Mouse (Mus musculus): Measurements from ENCODE around the gene Mast4. TPM values are rescaled to one million over a fixed set of nuclear protein-coding genes. Genes with fewer than 3 reads are reported as not detected.
"Not testable (repeated sequence)": the region's sequence is repeated elsewhere in the genome, so short reads cannot be mapped to it uniquely, and the experiment has no call there.

The Mast4 gene
- total RNA-seq (2021), result 10 to 100 TPM; 43.1 to 43.4 TPM

DNA sequence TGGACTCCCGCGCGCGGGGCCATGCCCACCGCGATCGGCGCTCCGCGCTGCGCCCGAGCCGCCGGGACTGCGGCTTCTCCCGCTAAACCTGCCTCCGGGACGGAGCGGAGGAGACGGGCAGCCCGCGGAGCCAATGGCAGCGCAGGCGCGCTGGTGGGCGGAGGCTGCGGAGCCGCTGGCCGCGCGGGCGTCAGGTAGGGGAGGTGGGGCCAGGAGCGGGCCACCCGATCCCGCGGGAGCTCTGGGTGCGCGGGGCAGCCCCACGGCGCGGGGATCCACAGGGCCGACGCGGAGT lies at the start of gene Mast4:
Mast4 (minus strand) TSS at position 106 of the 295 bp plus-strand sequence.
- intact Hi-C loops (cut with DNase I), result no loop called here
- peak; percentile 82 for DNase-seq

DNA sequence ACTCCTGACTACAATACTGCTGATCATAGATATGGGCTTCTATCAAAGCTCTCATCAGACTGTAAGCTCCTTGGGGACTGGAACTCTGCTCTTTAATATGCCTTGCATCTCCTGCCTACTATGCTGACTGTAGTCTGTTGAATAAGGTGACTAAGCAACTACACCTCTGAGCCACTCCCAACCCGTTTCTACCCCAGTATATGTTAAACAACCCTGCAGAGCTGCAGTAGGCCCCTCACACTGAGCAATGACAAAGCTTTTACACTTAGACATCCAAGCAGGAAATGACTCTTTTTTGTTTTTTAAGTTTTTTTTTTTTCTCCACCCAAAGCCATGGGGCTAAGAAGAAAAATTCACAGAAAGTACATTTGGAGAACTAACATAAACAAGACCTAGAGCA lies 40.2 kb upstream of the Mast4 start:
- no peak for DNase-seq
- intact Hi-C loops (cut with DNase I), result no loop called here

DNA sequence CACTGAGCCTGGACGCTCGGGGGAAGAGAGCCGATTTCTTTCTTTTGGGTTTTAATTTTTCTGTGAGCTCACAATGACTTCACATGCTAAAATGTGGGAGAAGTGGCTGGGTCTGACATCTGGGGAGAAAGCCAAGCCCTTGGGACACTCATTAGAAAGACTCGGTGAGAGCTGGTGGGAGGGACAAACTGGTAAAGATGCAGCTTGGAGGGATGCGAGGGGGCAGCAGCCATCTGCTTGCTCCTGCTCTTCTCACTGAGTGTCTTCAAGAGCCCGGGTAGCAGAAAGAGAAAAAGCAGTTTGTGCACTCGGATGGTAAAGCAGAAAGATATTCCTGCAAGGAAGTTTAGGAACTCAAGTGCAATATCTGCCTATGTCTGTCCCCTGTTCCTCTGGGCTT lies 34.9 kb upstream of the Mast4 start:
- intact Hi-C loops (cut with DNase I), result no loop called here
- no peak for DNase-seq

DNA sequence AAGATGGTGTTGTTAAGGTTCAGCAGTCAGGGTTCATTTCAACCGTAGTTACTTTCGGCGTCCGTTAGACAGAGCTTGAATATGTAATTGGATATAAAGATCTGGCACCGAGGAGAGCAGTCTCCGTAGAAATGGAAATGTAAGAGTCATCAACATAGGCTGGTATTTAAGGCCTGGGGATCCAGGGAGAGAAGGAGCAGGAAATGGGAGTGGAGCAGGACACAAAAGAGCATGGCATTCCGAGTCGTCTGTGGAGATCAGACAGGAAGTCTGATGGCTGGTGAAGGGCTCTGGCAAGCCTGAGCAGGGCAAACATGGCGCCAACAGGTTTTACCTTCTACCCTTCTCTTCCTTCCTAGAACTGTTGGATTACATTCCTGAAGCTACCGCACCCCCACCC lies 28.9 kb upstream of the Mast4 start:
- intact Hi-C loops (cut with DNase I), result no loop called here

DNA sequence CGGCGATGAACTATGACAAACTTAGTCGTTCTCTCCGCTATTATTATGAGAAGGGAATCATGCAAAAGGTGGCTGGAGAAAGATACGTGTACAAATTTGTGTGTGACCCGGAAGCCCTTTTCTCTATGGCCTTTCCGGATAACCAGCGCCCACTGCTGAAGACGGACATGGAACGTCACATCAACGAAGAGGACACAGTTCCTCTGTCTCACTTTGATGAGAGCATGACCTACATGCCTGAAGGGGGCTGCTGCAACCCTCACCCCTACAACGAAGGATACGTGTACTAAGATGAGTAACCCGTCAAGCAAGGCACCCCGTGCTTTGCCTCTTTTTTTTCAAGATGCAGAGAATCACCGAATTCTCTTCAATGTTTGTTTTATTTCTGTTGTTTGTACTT lies 23.1 kb upstream of the Mast4 start:
- DNase-seq; intact Hi-C loops (cut with DNase I): not testable (repeated sequence)

More for the DNA sequence above, 28.9 kb upstream of the Mast4 start:
- DNase-seq, result no peak

DNA sequence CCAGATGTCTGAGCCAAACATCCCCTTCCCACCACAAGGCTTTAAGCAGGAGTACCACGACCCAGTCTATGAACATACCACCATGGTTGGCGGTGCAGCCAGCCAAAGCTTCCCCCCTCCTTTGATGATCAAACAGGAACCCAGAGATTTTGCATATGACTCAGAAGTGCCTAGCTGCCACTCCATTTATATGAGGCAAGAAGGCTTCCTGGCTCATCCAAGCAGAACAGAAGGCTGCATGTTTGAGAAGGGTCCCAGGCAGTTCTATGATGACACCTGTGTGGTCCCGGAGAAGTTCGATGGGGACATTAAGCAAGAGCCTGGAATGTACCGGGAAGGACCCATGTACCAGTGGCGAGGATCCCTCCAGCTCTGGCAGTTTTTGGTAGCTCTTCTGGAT lies 22.6 kb upstream of the Mast4 start:
- DNase-seq; intact Hi-C loops (cut with DNase I): not testable (repeated sequence)

DNA sequence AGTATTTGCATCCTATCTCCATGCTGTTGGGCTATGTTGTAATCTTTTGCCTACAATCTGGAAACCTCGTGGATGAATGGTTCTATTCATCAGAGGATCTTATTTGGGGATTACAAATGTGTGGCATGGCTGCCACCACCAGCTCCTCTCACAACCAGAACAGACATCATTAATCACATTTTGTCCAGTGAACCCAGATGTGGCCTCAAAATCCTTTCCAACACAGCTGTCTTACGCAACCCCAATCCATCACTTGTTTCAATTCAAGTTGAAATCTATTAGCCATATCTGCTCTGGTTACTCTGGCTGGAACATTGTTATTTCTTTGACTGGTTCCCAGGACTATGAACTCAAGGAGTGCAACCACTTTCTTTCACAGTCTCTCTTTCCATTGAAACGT lies 20.4 kb upstream of the Mast4 start:
- intact Hi-C loops (cut with DNase I), result no loop called here
- DNase-seq, result no peak

DNA sequence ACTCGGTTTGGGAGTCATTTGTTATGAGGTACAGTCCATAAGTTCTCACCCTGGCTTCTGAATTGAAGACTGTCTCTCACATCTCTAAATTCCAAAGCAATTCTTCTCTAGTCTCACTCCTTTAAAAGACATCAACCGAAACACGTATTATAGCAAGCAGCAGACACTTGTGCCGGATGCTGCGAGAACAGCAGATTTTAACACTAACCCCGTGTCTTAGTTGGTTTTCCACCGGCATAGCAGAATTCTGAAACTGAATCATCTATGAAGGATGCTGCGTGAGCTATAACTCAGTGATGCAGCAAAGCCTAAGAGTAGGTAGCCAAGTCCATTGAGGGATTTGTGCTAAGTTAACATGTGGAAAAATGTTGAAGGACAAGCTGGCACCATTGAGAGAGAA lies 10.5 kb upstream of the Mast4 start:
- intact Hi-C loops (cut with DNase I), result no loop called here
- DNase-seq, result no peak

DNA sequence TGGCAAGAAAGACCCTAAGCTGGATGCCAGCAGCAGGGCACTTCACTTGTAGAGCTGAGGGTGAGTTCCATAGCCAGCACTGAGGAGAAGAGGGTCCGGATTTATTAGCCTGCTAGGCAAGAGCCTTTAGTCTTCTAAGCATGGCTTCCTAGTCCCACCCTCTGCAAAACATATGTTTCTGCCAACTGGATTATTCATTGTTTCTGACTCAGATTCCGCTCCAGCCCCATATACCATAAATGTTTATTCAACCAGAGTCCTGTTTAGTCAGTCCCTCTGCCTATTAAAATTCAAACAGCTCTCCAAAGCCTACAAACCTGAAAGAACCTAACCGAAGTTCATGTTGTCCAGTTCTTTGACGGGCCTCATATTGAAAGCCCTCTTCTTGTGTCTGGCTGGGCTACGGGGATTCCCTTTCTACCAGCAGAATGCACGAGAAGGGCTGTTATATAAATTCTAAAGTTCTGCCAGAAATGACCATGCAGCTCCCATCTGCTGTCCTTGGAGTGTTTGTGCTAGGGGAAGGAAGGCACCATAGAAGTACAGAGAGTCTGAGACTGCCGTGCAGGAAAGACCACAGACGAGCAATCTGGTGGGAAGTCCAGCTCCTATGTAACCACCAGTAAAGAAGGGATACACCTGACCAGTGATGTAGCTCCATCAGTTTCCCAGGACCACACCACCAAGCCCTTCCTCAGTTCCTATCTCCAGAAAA lies 9.9 kb upstream of the Mast4 start:
- DNase-seq, result no peak
- intact Hi-C loops (cut with DNase I), result no loop called here

DNA sequence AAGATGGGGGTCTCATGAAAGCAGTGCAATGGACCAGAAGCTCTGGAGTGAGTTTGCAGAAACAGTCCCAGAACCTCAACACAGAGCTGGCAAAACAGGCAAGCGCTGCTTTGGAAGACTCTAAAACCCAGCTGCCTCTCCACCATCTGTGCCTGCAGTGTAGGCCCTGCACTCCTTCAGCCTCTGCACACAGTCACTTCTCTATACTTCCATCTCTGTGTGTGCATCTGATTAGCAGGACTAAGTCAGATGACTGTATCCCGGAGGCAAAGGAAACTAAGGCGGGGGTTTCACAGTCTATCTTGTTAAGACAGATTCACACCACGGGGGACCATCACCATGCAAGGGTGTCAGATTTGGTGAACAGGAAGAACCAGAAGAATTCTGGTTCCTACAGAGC lies 6.7 kb upstream of the Mast4 start:
- intact Hi-C loops (cut with DNase I), result no loop called here
- DNase-seq, result no peak

DNA sequence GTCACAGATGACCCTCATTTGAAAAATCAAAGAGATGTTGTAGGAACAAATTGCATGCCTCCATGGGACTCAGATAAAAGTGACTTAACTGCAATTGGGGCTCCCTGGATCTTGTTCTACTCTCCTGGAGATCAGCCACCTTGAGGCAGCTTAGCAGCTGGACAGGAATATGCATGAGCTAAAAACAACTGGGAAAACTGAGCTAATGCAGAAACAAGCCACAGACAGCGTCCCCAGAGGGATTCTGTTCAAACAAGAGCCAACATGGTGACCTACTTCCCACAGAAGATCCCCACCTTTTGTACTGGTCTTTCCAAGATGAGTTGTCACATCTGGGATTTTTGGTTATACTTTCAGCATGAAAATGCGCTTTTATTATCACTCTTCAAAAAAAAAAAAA lies 4.3 kb upstream of the Mast4 start:
- DNase-seq, result no peak
- intact Hi-C loops (cut with DNase I), result no loop called here

DNA sequence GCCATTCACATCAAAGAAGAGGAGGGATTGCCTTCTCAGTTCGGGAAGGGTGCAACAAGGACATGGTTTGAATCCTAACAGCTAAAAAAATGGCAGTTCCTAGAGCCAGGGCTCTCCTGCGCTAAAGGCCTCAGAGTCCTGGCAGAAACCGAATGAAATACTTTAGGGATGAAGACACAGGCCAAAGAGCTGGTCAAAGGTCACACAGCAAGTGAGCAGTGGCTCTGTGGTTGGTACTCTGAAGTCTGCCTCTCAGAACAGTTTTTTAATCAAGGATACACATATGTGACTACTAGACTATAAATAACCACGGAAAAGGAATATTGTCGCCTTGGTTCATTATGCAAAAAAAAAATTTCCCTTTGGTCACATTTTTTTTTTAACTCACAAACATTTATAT lies 1.9 kb upstream of the Mast4 start:
- intact Hi-C loops (cut with DNase I), result no loop called here
- DNase-seq, result no peak

DNA sequence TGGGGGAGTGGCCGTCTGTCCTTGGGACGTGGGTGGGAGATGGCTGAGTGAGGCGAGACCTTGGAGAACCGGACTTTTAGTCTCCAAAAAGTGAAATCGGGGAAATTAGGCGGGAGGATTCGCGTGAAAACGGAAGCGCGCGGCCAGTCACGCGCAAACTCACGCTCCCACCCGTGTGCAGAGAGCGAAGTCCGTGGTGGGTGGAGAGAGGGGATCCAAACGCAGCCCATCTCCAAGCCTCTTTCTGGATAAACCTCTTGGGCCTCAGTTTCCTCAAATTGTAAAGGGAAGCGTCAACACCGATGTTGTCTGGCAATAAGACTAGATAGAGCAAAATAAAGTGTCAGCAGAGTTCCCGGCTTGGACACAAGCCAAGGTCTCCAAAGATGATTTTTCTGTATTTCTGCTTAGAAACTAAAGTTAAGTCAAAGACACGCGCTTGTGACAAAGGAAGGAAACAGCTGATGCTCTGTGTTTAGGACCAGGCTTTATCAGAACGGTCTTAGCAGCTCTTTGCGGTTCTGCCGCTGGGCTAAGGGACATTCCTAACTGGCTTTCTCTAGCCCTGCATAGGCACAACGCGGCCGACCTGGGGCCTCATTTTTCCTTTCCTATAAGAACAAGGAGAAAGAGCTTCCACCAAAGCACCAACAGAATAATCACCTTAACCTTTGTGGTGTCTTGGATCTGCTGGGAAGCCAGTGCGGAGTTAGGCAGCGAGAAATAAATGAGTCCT lies 594 bp upstream of the Mast4 start:
- intact Hi-C loops (cut with DNase I), result no loop called here
- no peak for DNase-seq

DNA sequence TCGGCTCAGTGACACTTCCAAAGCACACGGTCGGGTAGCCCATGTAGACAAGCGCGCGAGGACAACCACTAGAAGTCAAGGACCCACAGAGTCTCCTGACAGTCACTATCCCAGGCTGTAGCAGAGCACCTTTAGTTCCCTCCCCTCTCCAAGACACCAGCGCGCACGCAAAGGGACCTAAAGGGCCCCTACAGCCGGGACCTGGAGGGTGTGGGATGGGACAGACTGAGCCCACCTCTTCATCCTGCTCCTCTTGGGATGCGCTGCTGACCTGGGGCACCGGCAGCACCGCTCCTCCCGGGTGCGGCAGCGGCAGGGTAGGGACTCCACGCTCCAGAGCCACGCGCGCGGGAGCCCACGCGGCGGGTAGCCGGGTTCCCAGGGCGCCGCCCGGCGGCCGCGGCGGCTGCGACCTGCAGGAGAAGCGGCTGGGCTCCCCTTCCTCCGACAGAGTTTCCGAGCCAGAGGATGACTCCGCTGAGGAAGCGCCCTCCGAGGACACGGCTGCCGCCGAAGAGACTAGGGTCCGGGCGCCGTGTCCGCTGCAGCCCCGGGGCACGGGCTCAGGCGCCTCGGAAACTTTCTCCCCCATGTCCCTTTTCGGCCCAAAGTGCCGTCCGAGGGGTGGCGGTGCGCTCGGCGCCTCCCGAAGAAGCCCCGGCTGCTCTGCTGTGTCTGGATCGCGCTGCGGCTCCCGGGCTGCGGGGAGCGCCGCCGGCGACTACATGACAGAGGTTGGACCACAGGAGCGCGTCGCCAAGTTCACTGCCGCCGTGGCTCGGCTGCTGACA lies 501 bp downstream of the Mast4 start:
- DNase-seq, result peak; percentile 10
- intact Hi-C loops (cut with DNase I), result no loop called here

DNA sequence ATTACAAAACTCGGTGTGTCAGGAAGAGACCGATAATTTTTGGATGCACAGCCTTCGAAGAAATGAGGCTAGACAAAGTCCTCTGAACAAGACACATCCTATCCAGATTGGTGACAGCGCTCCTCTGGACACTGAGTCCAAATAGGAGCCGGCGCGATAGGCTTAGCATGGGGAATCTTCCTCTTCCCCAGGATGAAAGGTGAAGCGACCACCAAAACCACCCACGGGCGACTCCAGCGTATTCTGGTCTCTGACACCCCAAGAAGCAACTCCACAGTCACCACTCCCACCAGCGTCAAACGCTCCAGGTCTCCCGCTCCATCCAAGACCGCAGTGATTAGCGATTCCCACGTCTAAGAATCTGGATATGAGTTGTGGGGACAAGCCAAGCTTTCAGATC lies 1.1 kb downstream of the Mast4 start:
- no peak for DNase-seq
- intact Hi-C loops (cut with DNase I), result no loop called here

DNA sequence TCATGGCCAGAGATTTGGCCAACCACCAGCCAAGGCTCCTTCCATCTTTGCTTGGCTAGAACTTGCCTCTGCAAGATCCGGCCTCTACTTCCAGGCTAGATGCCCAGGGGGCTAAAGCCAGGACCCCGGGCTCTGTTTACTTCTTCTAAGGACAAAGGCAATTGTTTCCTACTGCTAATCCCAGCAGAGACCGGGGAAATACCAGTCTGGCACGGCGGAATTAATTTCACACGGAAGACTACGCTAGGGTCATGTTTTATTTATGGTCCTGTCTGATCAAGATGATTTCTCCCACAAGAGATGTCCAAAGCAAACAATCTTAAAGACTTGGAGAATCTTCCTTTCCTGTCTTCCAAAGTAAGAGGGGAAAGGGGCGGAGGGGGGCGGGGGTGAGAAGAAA lies 1.6 kb downstream of the Mast4 start:
- no peak for DNase-seq
- intact Hi-C loops (cut with DNase I), result no loop called here

DNA sequence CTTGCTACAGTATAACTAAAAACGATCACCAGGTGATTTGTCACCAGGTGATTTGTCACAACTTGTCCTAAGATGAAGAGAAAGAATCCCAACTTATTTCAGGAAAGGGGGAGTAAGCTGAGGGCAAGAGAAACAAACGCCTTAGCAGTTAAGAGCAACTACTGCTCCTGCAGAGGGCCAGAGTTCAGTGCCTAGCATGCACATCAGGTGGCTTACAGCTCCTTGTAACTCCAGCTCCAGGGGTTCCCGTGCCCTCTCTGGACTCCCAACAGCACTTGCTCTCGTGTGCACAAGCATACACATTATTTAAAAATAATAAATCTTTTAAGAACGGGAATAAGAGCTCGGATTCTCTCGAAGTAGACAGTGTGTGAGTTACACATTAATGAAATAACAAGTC lies 3.2 kb downstream of the Mast4 start:
- intact Hi-C loops (cut with DNase I), result no loop called here
- no peak for DNase-seq

DNA sequence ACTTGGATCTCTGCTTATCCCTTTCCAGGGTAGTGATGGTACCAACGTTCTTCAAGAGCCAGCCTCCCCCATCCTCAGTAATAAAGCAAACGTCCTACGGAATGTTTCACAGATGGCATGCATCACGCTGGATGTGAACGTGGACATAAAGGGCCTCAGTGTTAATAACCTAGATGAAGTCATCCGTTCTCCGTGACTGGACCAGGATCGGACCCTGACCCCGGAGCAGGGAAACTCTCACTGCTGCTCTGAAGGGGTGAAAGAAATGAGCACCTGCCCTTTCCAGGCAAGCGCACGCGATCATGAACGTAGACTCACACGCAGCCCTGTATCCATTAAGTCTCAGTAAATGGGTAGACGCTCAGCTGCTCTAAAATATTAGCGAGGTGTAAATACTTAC lies 6.0 kb downstream of the Mast4 start:
- no peak for DNase-seq
- intact Hi-C loops (cut with DNase I), result no loop called here

DNA sequence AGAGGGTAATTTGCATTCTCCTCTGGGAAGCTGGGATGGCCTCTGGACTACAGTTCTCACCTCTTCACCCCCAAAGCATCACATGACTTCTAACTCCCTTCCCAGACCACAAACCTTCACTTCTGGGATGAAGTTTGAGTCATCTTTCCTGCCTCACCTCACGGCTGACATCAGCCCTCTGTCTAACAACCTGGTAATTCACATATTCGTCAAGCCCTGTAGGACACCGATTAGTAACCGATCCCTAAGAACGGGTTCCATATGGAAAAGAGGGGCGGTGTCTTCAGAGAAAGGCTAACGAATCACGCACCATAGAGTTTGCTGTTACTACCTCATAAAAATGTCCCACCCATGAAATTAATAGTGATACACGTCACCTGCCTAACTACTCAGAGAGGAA lies 6.5 kb downstream of the Mast4 start:
- intact Hi-C loops (cut with DNase I), result no loop called here
- no peak for DNase-seq

DNA sequence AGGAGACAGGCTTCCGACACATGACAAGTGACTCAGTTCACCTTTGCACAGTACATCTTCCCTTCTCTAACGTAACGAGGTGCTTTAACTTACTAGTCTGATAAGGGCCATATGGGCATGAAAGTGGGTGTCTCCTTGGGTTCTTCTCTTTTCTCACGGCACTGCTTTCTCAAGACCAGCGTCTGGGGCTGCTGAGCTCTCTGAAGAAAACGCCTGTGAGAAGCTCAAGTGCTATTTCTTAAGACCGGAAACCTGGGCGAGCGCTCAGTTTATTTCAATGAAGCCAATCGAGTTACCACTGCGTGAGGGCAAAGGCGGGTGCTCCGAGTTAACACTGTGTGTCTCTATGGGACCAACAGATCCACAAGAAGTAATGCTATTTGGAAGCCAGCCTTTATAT lies 8.1 kb downstream of the Mast4 start:
- intact Hi-C loops (cut with DNase I), result no loop called here
- no peak for DNase-seq

DNA sequence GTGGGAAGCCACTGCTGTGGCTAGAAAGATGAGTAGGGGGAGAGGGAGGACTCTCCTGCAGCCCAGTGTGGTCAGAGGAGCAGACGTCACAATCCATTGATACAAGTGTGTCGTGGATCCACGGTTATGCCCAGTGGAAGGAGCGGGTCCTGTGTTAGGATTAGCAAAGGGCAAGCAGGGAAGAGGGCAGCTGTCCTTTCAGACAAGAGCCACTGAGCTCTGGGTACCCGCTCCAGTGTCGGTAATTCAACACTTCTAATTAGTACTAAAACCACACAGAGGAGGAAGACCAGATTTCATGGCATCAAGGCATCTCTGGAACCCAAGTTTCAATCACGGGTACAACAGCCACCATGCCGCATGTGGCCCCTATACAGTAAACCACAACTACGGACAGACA lies 14.4 kb downstream of the Mast4 start:
- DNase-seq, result no peak

DNA sequence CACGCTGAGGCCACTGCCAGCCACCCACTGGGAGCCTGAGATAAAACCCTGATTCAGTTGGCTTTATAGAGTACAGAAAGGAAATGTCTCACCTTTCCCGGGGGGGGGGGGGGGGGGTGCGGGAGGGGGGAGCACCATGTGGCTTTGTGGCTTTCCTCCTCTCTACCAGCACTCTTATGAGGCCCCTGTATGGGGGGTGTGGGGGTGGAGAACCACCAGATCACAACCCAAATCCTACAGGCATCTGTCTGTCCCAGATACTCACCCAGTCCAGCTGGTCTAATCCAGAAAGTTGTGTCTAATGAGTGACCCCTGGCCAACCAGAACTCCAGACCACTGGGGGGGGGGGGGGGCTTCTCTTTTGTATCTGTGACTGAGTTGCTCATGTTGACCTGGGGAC lies 15.0 kb downstream of the Mast4 start:
- no peak for DNase-seq
- intact Hi-C loops (cut with DNase I), result no loop called here

More for the DNA sequence above, 14.4 kb downstream of the Mast4 start:
- intact Hi-C loops (cut with DNase I), result no loop called here

All from left cerebral cortex, postnatal 4 days (tissue).